Mouse (Mus musculus): ENCODE results near the gene Sap18.
A peak's percentile ranks its signal among the peaks of the same experiment; 100 is the strongest.
"Not testable (repeated sequence)": the region's sequence is repeated elsewhere in the genome, so short reads cannot be mapped to it uniquely, and the experiment has no call there.

DNA sequence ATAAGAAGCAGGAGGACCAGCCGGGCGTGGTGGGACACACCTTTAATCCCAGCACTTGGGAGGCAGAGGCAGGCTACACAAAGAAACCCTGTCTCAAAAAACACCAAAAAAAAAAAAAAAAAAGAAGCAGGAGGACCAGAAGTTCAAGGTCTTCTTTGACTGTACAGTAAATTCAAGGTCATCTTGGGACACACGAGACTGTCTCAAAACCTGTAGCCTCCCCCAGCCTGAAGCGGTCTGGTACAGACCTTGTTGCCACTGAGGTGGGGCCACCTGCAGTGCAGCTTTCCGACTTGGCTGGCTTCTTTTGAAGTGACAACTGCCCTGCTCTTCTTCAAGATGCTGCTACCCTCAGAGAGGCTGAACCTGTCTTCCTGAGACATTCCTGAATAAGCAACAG, 50.1 kb downstream of the Sap18 start:
- not testable (repeated sequence) for TF ChIP-seq CTCF (conservative IDR thresholded peaks at IDR 0.05; ENCODE audit: low read length); POU5F1 (IDR thresholded peaks at IDR 0.05; ENCODE audit: borderline replicate concordance, low read length)
- peak; percentile 37; the same call in 1 of the 2 replicates for TF ChIP-seq NANOG (IDR thresholded peaks at IDR 0.05; ENCODE audit: borderline replicate concordance, low read length)
